Mouse (Mus musculus): ENCODE results near the gene Zfp976. TPM values are rescaled to one million over a fixed set of nuclear protein-coding genes. Genes with fewer than 3 reads are reported as not detected.
"Not testable (repeated sequence)": the region's sequence is repeated elsewhere in the genome, so short reads cannot be mapped to it uniquely, and the experiment has no call there.

Gene Zfp976
- polyA plus RNA-seq, 1 experiment from 2014 or later = 2.0 TPM

GRCm38 (mm10) chr7:42591311-42591710 lies 51.1 kb downstream of the Zfp976 start:
- not testable (repeated sequence) for H3K36me3 ChIP-seq (ENCODE audit: insufficient read depth, low read length); DNase-seq (ENCODE audit: low spot score); H3K9ac ChIP-seq (replicated peaks; ENCODE audit: low read depth); H3K9me3 ChIP-seq (ENCODE audit: low read length); ATAC-seq; H3K4me3 ChIP-seq (ENCODE audit: low read depth, low read length); H3K27ac ChIP-seq (ENCODE audit: low read length); H3K27me3 ChIP-seq (replicated peaks; ENCODE audit: insufficient read depth, low read length); H3K4me1 ChIP-seq (ENCODE audit: insufficient read depth, low read depth, low read length); H3K4me2 ChIP-seq (replicated peaks; ENCODE audit: low read depth, low read length)

- no peak within 1 kb of the TSS for H3K4me2 ChIP-seq (replicated peaks; ENCODE audit: low read depth, low read length)
- no peaks in the 10 kb centered on the region for H3K27me3 ChIP-seq (replicated peaks; ENCODE audit: insufficient read depth, low read length)
- no peak within 1 kb of the TSS for H3K27ac ChIP-seq (ENCODE audit: low read length)
- ATAC-seq (no peak), DNase-seq (ENCODE audit: low spot score) (no peak)
- H3K4me3 ChIP-seq (ENCODE audit: low read depth, low read length) = no peak within 1 kb of the TSS
- no peaks in the 10 kb centered on the region for H3K36me3 ChIP-seq (ENCODE audit: insufficient read depth, low read length)
- TF ChIP-seq CTCF (IDR thresholded peaks at IDR 0.05) (no peak), EP300 (IDR thresholded peaks at IDR 0.05) (no peak)
- no peak within 1 kb of the TSS for H3K9ac ChIP-seq (replicated peaks; ENCODE audit: low read depth)
- H3K4me1 ChIP-seq (ENCODE audit: insufficient read depth, low read depth, low read length) = no peaks in the 10 kb centered on the region
- peaks cover 7% of the 10 kb centered on the region for H3K9me3 ChIP-seq (ENCODE audit: low read length)
- WGBS = 93% methylated on average over 5 of the region's 5 CpGs
These were observed 63.9 kb downstream of the Zfp976 start, which contains the start of gene Gm21028 for GRCm38 (mm10) chr7:42578488-42578887. Gm21028 (minus strand) TSS chr7:42578588.

Small RNA genes within 50 kb of the gene (microRNA-seq; reads per million reads assigned to microRNA genes)
- gene Gm24938 = not detected

Other genes with a start within 250 kb of the Zfp976 start
- gene 4933421I07Rik, start 194.5 kb downstream of the Zfp976 start, polyA plus RNA-seq (2015; fragmentation: Nextera tagmentation; extraction: Ambion mirVana) = not detected in 2 replicates
- 2.9 and 3.4 TPM in 2 replicates for gene Zfp141, start 136.8 kb downstream of the Zfp976 start, polyA plus RNA-seq (2015; fragmentation: Nextera tagmentation; extraction: Ambion mirVana)
- gene Gm21028, start 64.0 kb downstream of the Zfp976 start, polyA plus RNA-seq (2015; fragmentation: Nextera tagmentation; extraction: Ambion mirVana) = not detected in 2 replicates
- gene Zfp977, start 50.0 kb downstream of the Zfp976 start, polyA plus RNA-seq (2015; fragmentation: Nextera tagmentation; extraction: Ambion mirVana) = 0.74 and 0.87 TPM in 2 replicates
- gene Zfp975, start 50.2 kb upstream of the Zfp976 start, polyA plus RNA-seq (2015; fragmentation: Nextera tagmentation; extraction: Ambion mirVana) = 4.7 and 4.9 TPM in 2 replicates
- gene Gm17067, start 84.4 kb upstream of the Zfp976 start, polyA plus RNA-seq (2015; fragmentation: Nextera tagmentation; extraction: Ambion mirVana) = not detected in 2 replicates
- not detected in 2 replicates for gene Vmn2r62, start 150.9 kb upstream of the Zfp976 start, polyA plus RNA-seq (2015; fragmentation: Nextera tagmentation; extraction: Ambion mirVana)
- not detected in 2 replicates for gene Gm2381, start 224.6 kb upstream of the Zfp976 start, polyA plus RNA-seq (2015; fragmentation: Nextera tagmentation; extraction: Ambion mirVana)